Mouse (Mus musculus): Measurements from ENCODE around the gene Lamc2. TPM values are rescaled to one million over a fixed set of nuclear protein-coding genes. Genes with fewer than 3 reads are reported as not detected.

Lamc2 gene
- total and polyA plus RNA-seq, 2 experiments, result 0.05 to 0.18 TPM

DNA sequence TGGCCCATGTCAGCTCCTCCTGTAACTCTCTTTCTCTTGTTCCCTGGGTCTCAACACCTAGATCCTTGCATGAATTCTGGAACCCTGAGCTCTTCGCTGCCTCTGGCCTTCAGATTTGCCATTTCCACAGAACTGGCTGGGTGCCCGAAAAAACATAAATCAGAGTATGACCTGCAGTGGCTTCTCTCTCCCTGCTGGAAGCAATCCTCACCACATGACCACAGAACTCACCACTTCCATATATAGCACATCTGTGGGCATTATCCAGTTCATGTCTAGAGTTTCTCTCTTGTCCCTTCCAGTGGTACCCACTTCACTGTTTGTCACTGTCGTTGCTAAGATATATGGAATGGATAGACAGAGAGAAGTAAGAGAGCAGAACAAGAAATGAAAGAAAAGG is 13.0 kb downstream of the Lamc2 start:
- H3K79me2 ChIP-seq (ENCODE audit: control insufficient read depth, insufficient read depth, low read length), result no peaks in the 10 kb centered on the region
- no peak for TF ChIP-seq CTCF (IDR thresholded peaks at IDR 0.05; ENCODE audit: low read depth, low read length)
- TF ChIP-seq POLR2A (IDR thresholded peaks at IDR 0.05; ENCODE audit: extremely low read depth, insufficient read depth, low read length), result no peak
- no peaks in the 10 kb centered on the region for H3K36me3 ChIP-seq (ENCODE audit: control insufficient read depth, insufficient read depth, low read length)
- H3K4me1 ChIP-seq (ENCODE audit: control insufficient read depth, insufficient read depth, low read length), result no peaks in the 10 kb centered on the region
- H3K27ac ChIP-seq (replicated peaks; ENCODE audit: insufficient read depth, low read depth, low read length), result no peak overlapping the region
- no peak overlapping the region for H3K9ac ChIP-seq (ENCODE audit: low read depth, low read length)
- no peak for DNase-seq (ENCODE audit: extremely low read depth, low read depth, low spot score)
- 69% methylated on average over 3 of the region's 3 CpGs for WGBS
- H3K27me3 ChIP-seq (ENCODE audit: control insufficient read depth, insufficient read depth, low read length), result no peaks in the 10 kb centered on the region
- no peak overlapping the region for H3K4me3 ChIP-seq (ENCODE audit: insufficient read depth, low read depth, low read length)

- Histone ChIP-seq H3K4me1 (ENCODE audit: control insufficient read depth, insufficient read depth, low read length) (no peaks in the 10 kb centered on the region), H3K27me3 (ENCODE audit: control insufficient read depth, insufficient read depth, low read length) (no peaks in the 10 kb centered on the region), H3K4me3 (ENCODE audit: insufficient read depth, low read depth, low read length) (no peak overlapping the region), H3K27ac (replicated peaks; ENCODE audit: insufficient read depth, low read depth, low read length) (no peak overlapping the region), H3K36me3 (ENCODE audit: control insufficient read depth, insufficient read depth, low read length) (no peaks in the 10 kb centered on the region), H3K9ac (ENCODE audit: low read depth, low read length) (no peak overlapping the region), H3K79me2 (ENCODE audit: control insufficient read depth, insufficient read depth, low read length) (no peaks in the 10 kb centered on the region)
- DNase-seq (ENCODE audit: extremely low read depth, low read depth, low spot score), result no peak
- 17% methylated on average over 9 of the region's 9 CpGs for WGBS
- no peak for TF ChIP-seq POLR2A (IDR thresholded peaks at IDR 0.05; ENCODE audit: extremely low read depth, insufficient read depth, low read length)
- TF ChIP-seq CTCF (IDR thresholded peaks at IDR 0.05; ENCODE audit: low read depth, low read length), result no peak
These were observed 13.9 kb downstream of the Lamc2 start for GRCm38 (mm10) chr1:153172291-153172731.

DNA sequence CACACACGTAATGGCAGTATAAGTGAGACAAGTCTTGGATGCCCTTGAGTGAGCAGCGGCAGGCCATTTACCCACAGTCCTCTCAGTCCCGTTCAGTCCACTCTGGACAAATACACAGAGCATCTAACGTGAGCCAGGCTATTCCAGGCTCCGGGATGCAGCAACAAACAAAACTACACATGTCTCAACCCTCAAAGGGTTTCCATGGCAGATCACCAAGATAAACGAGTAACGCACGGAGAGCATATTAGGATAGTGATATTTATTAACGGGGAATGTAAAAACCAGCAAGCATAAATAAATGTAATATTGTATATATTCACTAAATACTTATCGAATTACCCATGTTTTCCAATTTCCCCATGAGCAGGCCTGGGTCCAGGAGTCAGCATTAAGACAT is 15.2 kb downstream of the Lamc2 start:
- no peak overlapping the region for H3K4me3 ChIP-seq (ENCODE audit: insufficient read depth, low read depth, low read length)
- H3K27me3 ChIP-seq (ENCODE audit: control insufficient read depth, insufficient read depth, low read length), result no peaks in the 10 kb centered on the region
- TF ChIP-seq CTCF (IDR thresholded peaks at IDR 0.05; ENCODE audit: low read depth, low read length), result no peak
- DNase-seq (ENCODE audit: extremely low read depth, low read depth, low spot score), result no peak
- 38% methylated on average over 10 of the region's 10 CpGs for WGBS
- no peak overlapping the region for H3K9ac ChIP-seq (ENCODE audit: low read depth, low read length)
- H3K4me1 ChIP-seq (ENCODE audit: control insufficient read depth, insufficient read depth, low read length), result no peaks in the 10 kb centered on the region
- H3K36me3 ChIP-seq (ENCODE audit: control insufficient read depth, insufficient read depth, low read length), result no peaks in the 10 kb centered on the region
- H3K79me2 ChIP-seq (ENCODE audit: control insufficient read depth, insufficient read depth, low read length), result no peaks in the 10 kb centered on the region
- no peak overlapping the region for H3K27ac ChIP-seq (replicated peaks; ENCODE audit: insufficient read depth, low read depth, low read length)

DNA sequence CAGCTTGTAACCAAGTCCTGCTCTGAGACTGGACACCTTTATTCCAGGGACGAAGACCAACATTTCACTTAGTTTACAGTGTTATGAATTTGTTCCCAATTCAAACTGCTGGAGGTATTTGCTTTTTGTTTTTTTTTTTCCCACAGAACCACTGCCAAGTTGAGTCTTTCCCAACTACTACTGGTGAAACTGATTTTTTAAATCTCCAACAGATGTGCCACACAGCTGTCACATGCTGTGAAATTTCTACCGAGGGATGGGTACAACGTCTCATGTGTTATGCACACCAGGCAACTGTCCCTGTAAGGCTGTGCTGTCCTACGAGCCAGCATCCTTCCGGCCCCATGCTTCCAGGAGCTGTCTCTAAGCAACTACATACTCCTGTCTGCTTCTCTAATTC is 18.0 kb downstream of the Lamc2 start:
- DNase-seq (ENCODE audit: extremely low read depth, low read depth, low spot score), result no peak
- TF ChIP-seq CTCF (IDR thresholded peaks at IDR 0.05; ENCODE audit: low read depth, low read length) (no peak), POLR2A (IDR thresholded peaks at IDR 0.05; ENCODE audit: extremely low read depth, insufficient read depth, low read length) (no peak)
- Histone ChIP-seq H3K27ac (replicated peaks; ENCODE audit: insufficient read depth, low read depth, low read length) (no peak overlapping the region), H3K4me1 (ENCODE audit: control insufficient read depth, insufficient read depth, low read length) (no peaks in the 10 kb centered on the region), H3K36me3 (ENCODE audit: control insufficient read depth, insufficient read depth, low read length) (no peaks in the 10 kb centered on the region), H3K9ac (ENCODE audit: low read depth, low read length) (no peak overlapping the region), H3K79me2 (ENCODE audit: control insufficient read depth, insufficient read depth, low read length) (no peaks in the 10 kb centered on the region), H3K27me3 (ENCODE audit: control insufficient read depth, insufficient read depth, low read length) (no peaks in the 10 kb centered on the region), H3K4me3 (ENCODE audit: insufficient read depth, low read depth, low read length) (no peak overlapping the region)
- WGBS, result 64% methylated on average over 5 of the region's 5 CpGs

DNA sequence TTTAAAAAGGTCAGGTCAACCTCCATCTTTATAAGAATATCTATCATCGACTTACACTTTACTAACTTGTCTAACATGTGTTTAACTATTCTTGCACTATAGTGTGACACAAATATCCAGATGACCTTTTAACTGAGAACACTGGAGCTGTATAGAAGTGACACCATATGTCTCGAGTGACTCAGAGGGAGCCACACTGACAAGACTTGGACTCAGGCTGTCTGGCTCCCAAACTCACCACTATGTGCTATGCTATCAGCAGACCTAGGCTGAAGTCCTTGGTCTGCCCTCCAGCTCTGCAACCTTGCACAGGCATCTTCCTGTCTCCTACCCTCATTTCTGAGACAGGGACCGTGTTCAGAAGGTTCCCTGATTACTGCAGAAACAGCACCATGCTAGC is 22.4 kb downstream of the Lamc2 start:
- DNase-seq (ENCODE audit: extremely low read depth, low read depth, low spot score), result no peak
- H3K79me2 ChIP-seq (ENCODE audit: control insufficient read depth, insufficient read depth, low read length), result no peaks in the 10 kb centered on the region
- TF ChIP-seq CTCF (IDR thresholded peaks at IDR 0.05; ENCODE audit: low read depth, low read length) (no peak), POLR2A (IDR thresholded peaks at IDR 0.05; ENCODE audit: extremely low read depth, insufficient read depth, low read length) (no peak)
- no peaks in the 10 kb centered on the region for H3K27me3 ChIP-seq (ENCODE audit: control insufficient read depth, insufficient read depth, low read length)
- no peak overlapping the region for H3K4me3 ChIP-seq (ENCODE audit: insufficient read depth, low read depth, low read length)
- H3K36me3 ChIP-seq (ENCODE audit: control insufficient read depth, insufficient read depth, low read length), result no peaks in the 10 kb centered on the region
- 78% methylated on average over 3 of the region's 3 CpGs for WGBS
- H3K9ac ChIP-seq (ENCODE audit: low read depth, low read length), result no peak overlapping the region
- H3K4me1 ChIP-seq (ENCODE audit: control insufficient read depth, insufficient read depth, low read length), result no peaks in the 10 kb centered on the region
- no peak overlapping the region for H3K27ac ChIP-seq (replicated peaks; ENCODE audit: insufficient read depth, low read depth, low read length)

GRCm38 (mm10) chr1:153159137-153159536 is 27.1 kb downstream of the Lamc2 start:
- 92% methylated on average over 4 of the region's 4 CpGs for WGBS
- no peaks in the 10 kb centered on the region for H3K36me3 ChIP-seq (ENCODE audit: control insufficient read depth, insufficient read depth, low read length)
- no peak for TF ChIP-seq POLR2A (IDR thresholded peaks at IDR 0.05; ENCODE audit: extremely low read depth, insufficient read depth, low read length)
- TF ChIP-seq CTCF (IDR thresholded peaks at IDR 0.05; ENCODE audit: low read depth, low read length), result no peak
- no peaks in the 10 kb centered on the region for H3K27me3 ChIP-seq (ENCODE audit: control insufficient read depth, insufficient read depth, low read length)
- H3K79me2 ChIP-seq (ENCODE audit: control insufficient read depth, insufficient read depth, low read length), result no peaks in the 10 kb centered on the region
- H3K4me3 ChIP-seq (ENCODE audit: insufficient read depth, low read depth, low read length), result no peak overlapping the region
- H3K9ac ChIP-seq (ENCODE audit: low read depth, low read length), result no peak overlapping the region
- H3K27ac ChIP-seq (replicated peaks; ENCODE audit: insufficient read depth, low read depth, low read length), result no peak overlapping the region
- H3K4me1 ChIP-seq (ENCODE audit: control insufficient read depth, insufficient read depth, low read length), result peaks cover 4% of the 10 kb centered on the region; the same call in 1 of the 2 replicates
- no peak for DNase-seq (ENCODE audit: extremely low read depth, low read depth, low spot score)
